Mouse (Mus musculus) heart, adult 9 months (tissue): Measurements from ENCODE around the gene Dusp1.

Source experiments
- DNase-seq, 2 experiments: peaks; one replicate each; pipeline ENCODE4 v3.0.0; 2022; ENCODE audit warnings: low spot score in 2 of 2

Dusp1 gene

GRCm38 (mm10) chr17:26524801-26525200 lies 37.1 kb downstream of the Dusp1 start:
- no peak for DNase-seq

DNA sequence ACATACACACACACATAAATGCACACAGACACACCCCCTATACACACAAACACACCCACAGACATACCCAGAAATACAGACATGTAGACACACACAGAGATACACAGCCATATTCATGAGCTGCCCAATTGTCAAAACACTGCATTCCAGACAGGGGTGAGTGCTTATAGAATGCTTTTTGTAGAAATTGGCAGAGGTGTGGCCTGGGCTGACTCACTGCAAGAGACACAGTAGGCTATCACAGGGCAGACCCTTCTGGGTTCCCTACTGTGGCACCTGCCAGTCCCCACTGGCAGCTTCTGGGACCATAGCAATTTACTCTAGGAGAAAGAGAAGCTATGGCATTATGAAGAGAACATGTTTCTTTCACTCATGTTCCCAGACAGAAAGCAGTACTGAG lies 37.6 kb downstream of the Dusp1 start:
- no peak for DNase-seq

DNA sequence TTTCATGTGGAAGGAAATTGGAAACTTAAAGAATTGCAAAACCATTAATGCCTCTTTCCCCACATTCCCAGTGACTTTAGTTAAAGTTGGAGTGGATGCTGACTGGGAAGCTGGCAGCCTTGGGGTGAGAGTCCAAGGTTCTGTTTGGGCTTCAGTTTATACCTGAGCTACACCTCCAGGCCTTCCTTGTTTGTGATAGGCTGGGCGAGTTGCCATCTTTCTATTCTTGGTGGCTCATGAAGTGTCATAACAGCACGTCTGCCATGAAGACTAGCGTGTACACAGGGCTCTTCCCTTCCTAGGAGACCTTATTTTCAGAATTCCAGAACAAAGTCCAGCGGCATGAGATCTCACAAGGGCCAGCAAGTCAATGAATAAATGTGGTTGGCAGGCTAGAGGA lies 39.2 kb downstream of the Dusp1 start:
- no peak for DNase-seq

- no peak for DNase-seq
These were observed 43.6 kb downstream of the Dusp1 start for GRCm38 (mm10) chr17:26518306-26518705.

DNA sequence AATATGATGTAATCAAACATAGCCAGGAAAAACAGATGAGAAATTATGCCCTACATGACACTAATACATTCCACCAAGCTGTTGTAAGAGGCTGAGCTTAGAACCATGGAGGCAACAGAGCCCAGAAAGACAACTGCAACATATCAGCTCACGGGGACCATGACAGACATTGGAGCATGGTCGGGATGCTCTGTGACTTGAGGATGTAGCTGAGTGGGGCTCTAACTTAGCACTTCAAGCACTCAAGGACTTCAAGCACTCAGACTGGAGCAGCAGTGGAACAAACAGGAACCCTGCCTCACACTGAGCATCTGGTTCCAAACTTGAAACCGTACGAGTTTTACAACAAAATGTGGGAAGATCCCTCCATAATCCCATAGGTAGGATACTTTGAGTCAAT lies 46.3 kb downstream of the Dusp1 start:
- no peak for DNase-seq

GRCm38 (mm10) chr17:26514581-26515030 lies 47.3 kb downstream of the Dusp1 start:
- DNase-seq, result no peak

DNA sequence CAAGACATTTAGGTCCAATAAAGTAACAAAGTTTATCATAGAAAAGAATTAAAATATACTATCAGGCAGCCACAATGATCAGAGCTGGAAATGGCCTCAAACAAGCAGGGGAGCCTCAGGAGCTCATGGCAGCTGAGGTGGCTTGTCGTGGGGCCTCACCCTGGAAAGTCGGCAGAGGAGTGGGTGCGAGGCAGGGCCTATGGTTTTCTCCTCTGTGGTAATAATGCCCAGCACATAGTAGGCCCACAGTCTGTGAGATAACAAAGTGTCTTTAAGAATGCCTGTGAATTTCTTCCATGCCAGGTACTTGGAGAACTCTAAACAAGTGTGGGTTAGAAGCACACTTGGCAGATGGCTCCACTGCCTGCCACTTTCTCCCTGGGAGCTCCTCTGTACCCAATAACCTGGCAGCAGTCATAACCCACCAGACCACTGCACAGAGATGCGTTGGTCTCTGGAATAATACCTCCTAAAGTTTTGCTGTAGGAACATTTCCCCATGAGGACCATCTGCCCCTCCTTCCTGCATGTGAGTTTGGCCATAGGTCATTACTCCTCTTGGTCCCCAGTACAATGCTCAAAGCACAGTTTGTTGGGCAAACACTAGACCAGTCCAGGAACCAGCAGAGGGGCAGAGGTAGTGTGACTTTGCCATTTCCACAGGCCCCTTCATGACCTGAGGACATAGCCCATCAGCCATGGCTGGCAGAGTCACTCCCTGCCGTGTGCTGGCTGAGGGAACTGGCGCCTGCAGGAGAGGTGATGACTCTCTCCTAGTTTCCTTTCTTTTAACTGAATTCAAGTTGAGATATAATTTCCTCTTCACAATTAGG lies 48.3 kb downstream of the Dusp1 start:
- DNase-seq, result no peak

- DNase-seq, result no peak
These were observed 49.0 kb downstream of the Dusp1 start for GRCm38 (mm10) chr17:26512961-26513360.

- peak; percentile 81 to 83 for DNase-seq
These were observed 49.8 kb downstream of the Dusp1 start for GRCm38 (mm10) chr17:26511816-26512774.

DNA sequence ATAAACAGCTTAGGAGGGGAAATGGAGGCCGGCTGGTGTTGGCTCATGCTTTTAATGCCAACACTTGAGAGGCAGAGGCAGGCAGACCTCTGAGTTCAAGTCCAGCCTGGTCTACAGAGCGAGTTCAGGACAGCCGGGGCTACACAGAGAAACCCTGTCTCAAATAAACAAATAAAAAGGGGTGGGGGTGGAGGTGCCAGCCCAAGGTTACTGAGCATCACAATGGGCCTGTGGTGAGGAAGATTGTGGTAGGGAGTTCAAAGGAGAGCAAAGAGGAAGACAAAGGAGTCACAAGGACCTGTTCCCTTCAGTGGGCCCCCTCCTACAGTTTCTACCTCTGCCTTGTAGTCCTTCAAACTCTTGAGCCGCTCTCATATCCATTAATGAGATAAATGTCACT lies 50.7 kb downstream of the Dusp1 start:
- DNase-seq, result no peak

DNA sequence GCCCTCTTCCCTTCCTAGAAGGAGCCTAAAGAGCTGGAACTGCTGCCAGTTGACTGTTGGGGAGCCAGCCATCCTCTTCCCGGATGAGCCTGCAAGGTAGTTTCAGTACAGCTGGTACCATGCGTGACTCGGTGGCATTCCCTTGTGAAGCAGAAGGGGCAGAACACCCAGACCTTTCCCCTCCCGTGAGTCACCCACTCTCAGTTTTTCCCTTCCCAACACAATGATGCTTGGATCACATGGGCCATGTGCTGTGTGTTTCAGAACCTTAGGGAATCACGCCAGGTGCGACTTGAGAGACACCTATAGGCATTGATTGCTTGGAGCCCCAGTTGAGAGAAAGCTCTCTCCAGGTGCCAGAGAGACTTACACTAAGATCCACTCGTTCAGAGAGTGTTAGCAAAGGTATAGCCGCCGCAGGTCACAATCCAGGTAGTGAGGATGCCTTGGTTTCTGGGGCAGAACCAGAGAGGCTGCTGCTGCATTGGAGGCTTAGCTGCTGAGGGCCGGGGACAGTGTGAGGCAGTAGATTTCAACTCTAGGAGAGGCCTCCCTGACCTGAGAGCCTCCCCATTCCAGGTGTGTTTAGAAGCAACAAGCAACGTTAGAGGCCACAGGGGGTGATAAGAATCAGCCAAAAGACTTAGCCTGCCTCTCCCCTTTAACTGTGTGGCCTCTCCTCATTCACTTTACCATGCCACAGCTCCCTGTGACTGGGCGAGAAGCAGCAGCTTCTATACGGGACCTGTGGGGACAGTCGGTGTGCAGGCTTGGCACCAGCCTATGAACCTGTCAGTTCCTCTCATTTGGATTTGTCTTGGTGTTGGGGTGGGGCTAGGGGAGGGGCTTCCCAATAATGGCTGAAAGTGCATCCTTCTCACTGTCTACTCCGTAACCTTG lies 51.5 kb downstream of the Dusp1 start:
- DNase-seq, result no peak

- DNase-seq, result peak in 1 of 2 experiments; percentile 76
These were observed 52.8 kb downstream of the Dusp1 start for GRCm38 (mm10) chr17:26508961-26509771.

- DNase-seq, result peak; percentile 98 to 99
These were observed 53.5 kb downstream of the Dusp1 start for GRCm38 (mm10) chr17:26508345-26508960.

DNA sequence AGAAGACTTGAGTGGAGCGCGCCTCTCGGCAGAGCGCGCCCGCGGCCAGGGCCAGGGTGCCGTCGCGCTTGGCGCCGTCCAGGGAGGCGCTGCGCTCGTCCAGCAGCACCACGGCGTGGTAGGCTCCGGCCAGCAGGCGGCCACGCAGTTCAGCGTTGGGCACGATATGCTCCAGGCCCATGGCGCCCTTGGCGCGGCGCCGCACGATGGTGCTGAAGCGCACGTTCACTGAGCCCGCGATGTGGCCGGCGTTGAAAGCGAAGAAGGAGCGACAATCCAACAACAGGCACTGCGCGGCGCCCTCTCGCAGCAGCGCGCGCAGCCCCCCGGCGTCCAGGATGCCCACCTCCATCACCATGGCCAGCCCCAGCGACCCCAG lies 54.0 kb downstream of the Dusp1 start:
- DNase-seq, result peak in 1 of 2 experiments; percentile 85

DNA sequence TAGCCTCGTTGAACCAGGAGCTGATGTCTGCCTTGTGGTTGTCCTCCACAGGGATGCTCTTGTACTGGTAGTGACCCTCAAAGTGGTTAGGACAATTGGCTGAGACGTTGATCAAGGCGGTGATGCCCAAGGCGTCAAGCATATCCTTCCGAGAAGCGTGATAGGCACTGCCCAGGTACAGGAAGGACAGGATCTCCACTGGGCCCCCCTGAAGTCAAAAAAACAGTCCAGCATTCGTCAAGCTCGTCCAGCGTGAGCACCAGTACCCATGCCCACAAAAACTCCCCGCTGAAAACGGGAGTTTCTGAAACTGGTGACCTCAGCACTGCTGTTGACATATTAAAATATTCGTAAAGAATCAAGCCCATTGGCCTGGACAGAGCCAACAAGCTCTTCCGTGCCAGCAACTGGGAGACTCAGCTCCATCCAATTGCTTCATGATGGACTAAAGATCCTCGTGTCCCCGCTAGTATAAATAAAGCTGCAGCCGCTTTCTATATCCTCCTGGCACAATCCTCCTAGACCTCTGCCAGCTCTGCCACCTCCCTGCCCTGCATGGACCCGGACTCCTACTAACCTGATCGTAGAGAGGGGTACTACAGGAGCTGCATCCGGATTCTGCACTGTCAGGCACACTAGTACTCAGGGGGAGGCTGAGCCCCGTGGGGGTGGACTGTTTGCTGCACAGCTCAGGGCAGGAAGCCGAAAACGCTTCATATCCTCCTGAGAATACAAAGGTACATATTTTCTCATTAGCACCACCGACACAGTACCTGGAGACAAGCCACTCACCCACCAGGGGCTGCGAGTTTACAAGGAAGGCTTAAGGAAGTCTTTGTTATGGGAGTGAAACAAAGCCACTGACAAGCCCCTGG lies 54.7 kb downstream of the Dusp1 start:
- peak in 1 of 2 experiments; percentile 72 for DNase-seq

DNA sequence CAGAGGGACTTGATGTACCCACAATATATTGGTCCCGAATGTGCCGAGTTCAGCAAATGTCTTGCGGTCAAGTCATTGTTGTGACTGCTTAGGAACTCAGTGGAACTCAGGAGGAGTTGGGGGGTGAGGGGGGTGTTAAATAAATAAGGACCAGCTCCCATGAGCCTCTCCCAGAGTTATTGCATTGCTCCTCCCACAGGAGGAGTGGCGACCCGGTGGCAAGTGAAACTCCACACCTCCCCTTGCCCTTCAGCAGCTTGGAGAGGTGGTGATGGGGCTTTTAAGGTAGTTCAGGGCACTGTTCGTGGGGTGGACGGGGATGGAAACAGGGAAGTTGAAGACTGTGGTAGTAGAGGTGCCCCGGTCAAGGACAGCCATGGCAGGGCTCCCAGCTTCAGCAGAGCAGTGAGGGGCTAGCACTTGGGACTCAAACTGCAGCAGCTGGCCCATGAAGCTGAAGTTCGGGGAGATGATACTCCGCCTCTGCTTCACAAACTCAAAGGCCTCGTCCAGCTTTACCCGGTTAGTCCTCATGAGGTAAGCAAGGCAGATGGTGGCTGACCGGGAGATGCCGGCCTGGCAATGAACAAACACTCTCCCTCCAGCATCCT lies 55.8 kb downstream of the Dusp1 start:
- DNase-seq, result peak in 1 of 2 experiments; percentile 74

GRCm38 (mm10) chr17:26505181-26505581 lies 56.7 kb downstream of the Dusp1 start:
- no peak for DNase-seq

- DNase-seq, result peak; percentile 91 to 92
These were observed 57.8 kb downstream of the Dusp1 start for GRCm38 (mm10) chr17:26503981-26504671.
